Mouse (Mus musculus): ENCODE measurements around the gene Stt3b. TPM values are rescaled to one million over a fixed set of nuclear protein-coding genes. Genes with fewer than 3 reads are reported as not detected.
"Not testable (repeated sequence)": the region's sequence is repeated elsewhere in the genome, so short reads cannot be mapped to it uniquely, and the experiment has no call there.

The Stt3b gene
- total RNA-seq, 1 experiment from 2014 or later = 88.1 TPM

GRCm38 (mm10) chr9:115283403-115283802, 26.8 kb downstream of the Stt3b start:
- ATAC-seq (replicated peaks; ENCODE audit: insufficient number of reproducible peaks, low FRiP score, low TSS enrichment, poor library complexity, severe bottlenecking) = no peak

DNA sequence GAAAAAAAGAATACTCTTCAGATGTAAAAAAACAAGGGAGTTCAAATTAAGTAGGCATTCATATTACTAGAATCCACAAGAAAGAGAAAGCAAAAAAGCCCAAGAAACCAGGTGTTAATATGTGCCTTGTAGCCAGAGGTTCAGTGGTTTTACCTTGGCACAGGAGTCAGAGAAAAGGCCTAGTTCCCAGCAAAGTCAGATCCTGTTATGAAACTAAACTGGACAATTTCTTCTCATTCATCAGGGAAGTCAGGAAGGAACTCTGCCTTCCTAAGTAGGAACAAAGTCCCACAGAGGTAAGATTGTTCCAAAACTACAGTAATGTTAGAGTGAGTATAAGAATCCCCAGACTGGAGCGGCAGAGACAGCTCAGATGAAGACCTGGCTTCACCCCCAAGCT, 31.6 kb downstream of the Stt3b start:
- no peak for ATAC-seq (replicated peaks; ENCODE audit: insufficient number of reproducible peaks, low FRiP score, low TSS enrichment, poor library complexity, severe bottlenecking)

GRCm38 (mm10) chr9:115274806-115275205, 35.4 kb downstream of the Stt3b start:
- ATAC-seq (replicated peaks; ENCODE audit: insufficient number of reproducible peaks, low FRiP score, low TSS enrichment, poor library complexity, severe bottlenecking) = no peak

DNA sequence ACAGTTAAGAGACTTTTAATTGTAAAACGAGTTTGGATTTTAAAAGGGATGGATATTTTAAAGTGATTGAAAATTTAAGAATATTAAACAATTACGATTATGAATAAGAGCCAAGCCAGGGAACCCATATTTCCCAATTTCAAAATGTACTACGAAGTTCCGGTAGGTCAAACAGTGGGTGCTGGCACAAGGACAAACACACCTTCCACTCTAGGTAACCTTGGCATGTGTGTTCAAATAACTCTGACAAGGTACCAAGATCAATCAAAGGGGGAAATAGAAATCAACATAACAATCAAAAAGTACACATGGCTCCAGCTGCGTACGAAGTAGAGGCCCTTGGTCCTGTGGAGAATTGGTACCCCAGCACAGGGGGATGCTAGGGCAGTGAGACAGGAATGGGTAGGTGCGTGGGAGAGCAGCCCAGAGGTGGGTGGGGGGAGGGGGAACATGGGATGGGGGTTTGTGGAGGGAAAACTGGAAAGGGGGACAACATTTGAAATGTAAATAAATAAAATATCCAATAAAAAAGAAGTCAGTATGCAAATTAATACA, 37.0 kb downstream of the Stt3b start:
- no peak for ATAC-seq (replicated peaks; ENCODE audit: insufficient number of reproducible peaks, low FRiP score, low TSS enrichment, poor library complexity, severe bottlenecking)

DNA sequence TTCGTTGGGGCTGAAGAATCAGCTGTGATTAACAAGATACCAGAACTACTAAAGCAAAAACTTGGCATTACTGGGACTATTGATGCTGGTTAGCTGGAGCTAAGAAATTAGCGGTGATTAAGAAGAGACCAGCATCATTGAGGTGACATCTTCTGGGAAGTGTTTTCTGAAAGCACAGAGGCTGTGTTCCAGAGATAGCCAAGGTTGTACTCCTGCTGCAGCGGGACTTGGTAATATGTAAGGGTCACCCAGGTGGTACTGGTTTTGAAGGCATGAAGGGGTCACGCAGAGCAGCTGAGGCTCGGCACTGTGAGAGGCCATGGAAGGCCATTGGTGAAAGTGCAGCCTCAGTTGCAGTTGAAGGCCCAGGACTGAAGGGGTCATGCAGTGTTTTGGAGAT, 37.8 kb downstream of the Stt3b start:
- ATAC-seq (replicated peaks; ENCODE audit: insufficient number of reproducible peaks, low FRiP score, low TSS enrichment, poor library complexity, severe bottlenecking) = not testable (repeated sequence)

DNA sequence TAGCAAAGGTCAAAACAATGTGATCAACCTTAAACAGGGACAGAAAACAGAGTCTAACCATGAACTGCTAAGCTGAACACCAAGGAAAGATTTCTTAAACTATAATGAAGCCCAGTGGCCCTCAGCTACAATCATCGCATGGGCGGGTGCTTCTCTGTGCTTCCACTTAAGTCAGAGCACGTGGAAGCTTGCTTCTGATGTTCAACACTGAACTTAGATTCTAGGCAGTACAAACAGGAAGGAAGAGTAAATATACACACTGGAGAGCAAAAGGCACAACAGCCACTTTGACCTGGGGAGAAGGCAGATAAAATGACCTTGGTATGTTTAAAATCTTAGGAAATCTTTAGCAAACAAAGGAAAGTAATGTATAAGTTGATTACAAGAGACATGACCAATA, 38.7 kb downstream of the Stt3b start:
- ATAC-seq (replicated peaks; ENCODE audit: insufficient number of reproducible peaks, low FRiP score, low TSS enrichment, poor library complexity, severe bottlenecking) = no peak

DNA sequence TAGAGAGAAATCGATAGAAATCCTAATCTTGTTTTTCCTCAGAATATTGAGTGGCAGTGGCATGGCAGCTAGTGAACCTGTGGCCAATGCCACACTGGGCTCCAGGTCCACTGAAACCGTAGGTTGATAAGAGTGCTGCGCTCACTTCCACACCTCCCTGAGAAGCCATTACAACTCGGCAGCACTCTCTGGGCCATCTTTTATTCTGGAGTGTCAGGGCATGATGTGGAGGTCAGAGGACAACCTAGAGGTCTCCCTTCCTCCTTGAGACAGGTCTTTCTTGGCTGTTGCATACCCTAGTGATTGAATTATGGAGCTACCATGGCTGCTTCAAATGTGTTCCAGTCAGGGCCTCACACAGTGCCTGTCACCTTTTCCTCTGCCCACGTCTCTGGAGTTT, 48.3 kb downstream of the Stt3b start:
- ATAC-seq (replicated peaks; ENCODE audit: insufficient number of reproducible peaks, low FRiP score, low TSS enrichment, poor library complexity, severe bottlenecking) = no peak

GRCm38 (mm10) chr9:115261456-115261855, 48.8 kb downstream of the Stt3b start:
- no peak for ATAC-seq (replicated peaks; ENCODE audit: insufficient number of reproducible peaks, low FRiP score, low TSS enrichment, poor library complexity, severe bottlenecking)

- no peak for ATAC-seq (replicated peaks; ENCODE audit: insufficient number of reproducible peaks, low FRiP score, low TSS enrichment, poor library complexity, severe bottlenecking)
These were observed 49.8 kb downstream of the Stt3b start for GRCm38 (mm10) chr9:115260464-115260863.

DNA sequence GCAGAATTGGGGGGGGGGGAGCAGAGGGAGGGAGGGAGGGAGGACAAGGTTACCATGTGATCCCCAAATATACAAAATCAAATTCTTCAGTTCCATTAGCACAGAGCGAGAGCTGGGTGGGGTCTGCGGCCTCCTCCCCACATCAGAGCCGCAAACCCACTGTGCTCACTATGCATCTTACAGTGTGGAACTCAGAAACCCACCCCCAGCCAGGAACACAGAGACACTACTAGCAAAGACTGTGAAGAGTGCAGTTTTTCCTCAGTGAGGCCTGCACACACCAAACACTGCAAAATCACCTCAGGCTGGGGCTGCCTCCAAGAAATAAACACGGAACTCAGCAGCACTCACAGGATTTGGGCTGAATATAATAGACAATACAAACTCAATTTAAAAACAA, 50.4 kb downstream of the Stt3b start:
- no peak for ATAC-seq (replicated peaks; ENCODE audit: insufficient number of reproducible peaks, low FRiP score, low TSS enrichment, poor library complexity, severe bottlenecking)

- no peak for ATAC-seq (replicated peaks; ENCODE audit: insufficient number of reproducible peaks, low FRiP score, low TSS enrichment, poor library complexity, severe bottlenecking)
These were observed 52.4 kb downstream of the Stt3b start for GRCm38 (mm10) chr9:115257733-115258286.

DNA sequence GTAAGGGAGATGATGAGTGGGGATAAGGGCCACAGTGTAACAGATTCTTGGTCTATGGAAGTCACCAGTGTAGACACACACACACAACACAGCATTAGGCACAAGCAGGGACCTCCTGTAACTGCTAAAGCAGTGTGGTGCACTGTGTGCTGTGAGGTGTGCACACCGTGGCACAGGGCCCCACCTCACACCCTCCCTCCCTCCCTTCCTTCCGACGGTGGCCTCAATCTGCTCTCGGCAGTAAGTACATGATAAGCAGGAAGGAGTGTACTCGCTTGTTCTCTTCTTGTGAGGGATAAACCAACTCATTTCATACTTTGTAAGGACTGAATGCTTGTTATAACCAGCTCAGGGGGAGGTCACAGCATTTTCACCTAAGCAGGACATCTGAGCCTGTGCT, 61.1 kb downstream of the Stt3b start:
- no peak for ATAC-seq (replicated peaks; ENCODE audit: insufficient number of reproducible peaks, low FRiP score, low TSS enrichment, poor library complexity, severe bottlenecking)

DNA sequence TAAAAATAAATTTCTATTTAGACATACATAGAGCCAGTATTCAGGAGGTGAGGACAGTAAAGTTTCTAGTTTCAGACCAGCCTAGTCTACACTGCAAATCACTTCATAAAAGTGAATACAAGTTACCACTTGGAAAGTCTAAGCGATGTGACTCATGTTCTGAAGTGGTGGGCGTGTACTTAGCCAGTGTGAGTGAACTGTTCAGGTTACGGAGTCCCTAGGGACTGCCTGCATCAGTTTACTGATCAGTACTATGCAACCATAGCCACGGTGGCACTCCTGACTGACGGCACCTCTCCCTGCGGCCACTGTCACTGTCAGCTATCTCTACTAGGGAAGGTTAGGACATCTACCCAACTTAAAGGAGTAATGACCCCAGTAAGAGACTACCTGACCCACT, 65.1 kb downstream of the Stt3b start:
- no peak for ATAC-seq (replicated peaks; ENCODE audit: insufficient number of reproducible peaks, low FRiP score, low TSS enrichment, poor library complexity, severe bottlenecking)

- ATAC-seq (replicated peaks; ENCODE audit: insufficient number of reproducible peaks, low FRiP score, low TSS enrichment, poor library complexity, severe bottlenecking) = no peak
These were observed 66.6 kb downstream of the Stt3b start for GRCm38 (mm10) chr9:115243630-115244029.

GRCm38 (mm10) chr9:115239861-115240260, 70.4 kb downstream of the Stt3b start:
- ATAC-seq (replicated peaks; ENCODE audit: insufficient number of reproducible peaks, low FRiP score, low TSS enrichment, poor library complexity, severe bottlenecking) = no peak

DNA sequence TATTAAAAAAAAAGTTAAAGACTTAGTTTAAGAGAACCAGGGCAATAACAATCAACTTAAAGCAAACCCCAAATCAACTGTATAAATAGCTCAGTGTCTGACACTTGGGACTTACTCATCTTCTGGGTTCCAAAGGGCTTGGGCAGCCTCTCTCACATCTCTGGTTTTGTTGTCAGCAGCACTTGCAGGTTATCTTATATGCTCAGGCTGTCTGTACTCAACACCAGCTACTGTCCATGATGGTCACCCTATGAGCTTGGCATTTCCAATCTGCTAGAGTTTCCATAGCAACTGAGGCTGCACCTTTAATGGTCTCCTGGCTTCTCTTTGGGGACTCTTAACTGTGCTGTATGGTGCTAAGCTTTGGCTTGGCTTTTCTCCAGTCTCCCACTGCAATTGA, 72.3 kb downstream of the Stt3b start:
- no peak for ATAC-seq (replicated peaks; ENCODE audit: insufficient number of reproducible peaks, low FRiP score, low TSS enrichment, poor library complexity, severe bottlenecking)

GRCm38 (mm10) chr9:115236352-115236841, 73.8 kb downstream of the Stt3b start:
- ATAC-seq (replicated peaks; ENCODE audit: insufficient number of reproducible peaks, low FRiP score, low TSS enrichment, poor library complexity, severe bottlenecking) = no peak; the same call in 1 of the 2 replicates

DNA sequence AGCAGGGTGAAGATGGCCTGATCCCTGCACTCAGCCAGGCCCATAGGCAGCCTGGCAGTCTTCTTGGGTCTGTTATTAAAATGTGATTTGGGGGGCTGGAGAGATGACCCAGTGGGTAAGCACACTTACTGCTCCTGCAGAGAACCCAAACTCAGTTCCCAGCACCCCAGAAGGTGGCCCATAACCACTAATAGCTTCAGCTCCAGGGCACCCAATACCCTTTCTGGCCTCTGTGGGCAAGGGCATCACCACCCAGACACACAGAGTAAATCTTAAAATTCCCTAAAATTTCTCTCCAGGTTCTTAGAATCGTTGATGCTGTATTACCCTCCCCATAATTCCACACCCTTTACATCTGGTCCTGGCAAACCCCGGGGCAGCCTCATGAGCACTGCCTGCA, 75.7 kb downstream of the Stt3b start:
- no peak for ATAC-seq (replicated peaks; ENCODE audit: insufficient number of reproducible peaks, low FRiP score, low TSS enrichment, poor library complexity, severe bottlenecking)

GRCm38 (mm10) chr9:115233721-115234120, 76.5 kb downstream of the Stt3b start:
- no peak for ATAC-seq (replicated peaks; ENCODE audit: insufficient number of reproducible peaks, low FRiP score, low TSS enrichment, poor library complexity, severe bottlenecking)

GRCm38 (mm10) chr9:115231476-115231875, 78.7 kb downstream of the Stt3b start:
- ATAC-seq (replicated peaks; ENCODE audit: insufficient number of reproducible peaks, low FRiP score, low TSS enrichment, poor library complexity, severe bottlenecking) = no peak

DNA sequence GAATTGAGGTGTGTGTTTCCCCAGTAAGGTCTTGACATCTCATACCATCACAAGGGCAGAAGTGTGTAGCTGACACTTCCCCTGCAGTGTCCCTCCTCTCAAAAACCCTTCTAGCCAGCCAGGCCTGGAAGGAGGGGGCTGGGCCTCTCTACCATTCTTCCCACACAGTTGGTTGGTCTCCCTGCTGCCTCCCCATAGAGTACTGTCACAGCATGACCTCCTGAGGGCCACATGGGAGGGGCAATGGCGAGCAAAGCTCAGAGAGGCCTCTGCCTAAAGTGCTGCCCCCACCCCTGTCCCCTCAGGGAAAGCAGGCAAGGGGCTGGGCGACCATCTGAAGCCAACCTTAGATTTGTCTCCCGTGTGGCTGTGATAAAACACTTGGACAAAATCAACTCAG, 80.1 kb downstream of the Stt3b start:
- no peak for ATAC-seq (replicated peaks; ENCODE audit: insufficient number of reproducible peaks, low FRiP score, low TSS enrichment, poor library complexity, severe bottlenecking)

Data from monocyte, adult 5-6 weeks (primary cell).